Mouse (Mus musculus) cerebellum, adult 18-20 months (tissue): Measurements from ENCODE around the gene Dock6.
"Not testable (repeated sequence)": the region's sequence is repeated elsewhere in the genome, so short reads cannot be mapped to it uniquely, and the experiment has no call there.

Source experiments
- DNase-seq, 2 experiments: peaks; one replicate each; pipeline ENCODE4 v3.0.0; 2021

Gene Dock6

GRCm38 (mm10) chr9:21806976-21807375 is 45.5 kb downstream of the Dock6 start:
- DNase-seq: no peak

GRCm38 (mm10) chr9:21806363-21806762 is 46.1 kb downstream of the Dock6 start:
- no peak for DNase-seq

- DNase-seq: peak; percentile 89 to 93
Measured at GRCm38 (mm10) chr9:21803986-21804644, 48.3 kb downstream of the Dock6 start.

- no peak for DNase-seq
Measured at GRCm38 (mm10) chr9:21801591-21801990, 50.8 kb downstream of the Dock6 start.

- DNase-seq: no peak
Measured at GRCm38 (mm10) chr9:21801121-21801520, 51.3 kb downstream of the Dock6 start.

GRCm38 (mm10) chr9:21799010-21799350 is 53.5 kb downstream of the Dock6 start:
- no peak for DNase-seq

GRCm38 (mm10) chr9:21798345-21799009 is 54.0 kb downstream of the Dock6 start, which contains the start of gene Kank2:
Gene Kank2, minus strand, starts transcription at chr9:21798744.
- peak; percentile 76 to 81 for DNase-seq

GRCm38 (mm10) chr9:21797921-21798344 is 54.5 kb downstream of the Dock6 start:
- DNase-seq: no peak

GRCm38 (mm10) chr9:21796919-21797318 is 55.5 kb downstream of the Dock6 start:
- no peak for DNase-seq

- DNase-seq: no peak
Measured at GRCm38 (mm10) chr9:21796259-21796658, 56.2 kb downstream of the Dock6 start.

GRCm38 (mm10) chr9:21795579-21795978 is 56.9 kb downstream of the Dock6 start:
- no peak for DNase-seq

- DNase-seq: peak; percentile 81 to 83
Measured at GRCm38 (mm10) chr9:21794925-21795324, 57.5 kb downstream of the Dock6 start.

GRCm38 (mm10) chr9:21794344-21794834 is 58.0 kb downstream of the Dock6 start:
- peak in 1 of 2 experiments; percentile 46 for DNase-seq

GRCm38 (mm10) chr9:21793507-21793906 is 58.9 kb downstream of the Dock6 start:
- DNase-seq: not testable (repeated sequence)

GRCm38 (mm10) chr9:21792644-21793043 is 59.8 kb downstream of the Dock6 start:
- DNase-seq: peak; percentile 31 to 51

GRCm38 (mm10) chr9:21791861-21792260 is 60.6 kb downstream of the Dock6 start:
- DNase-seq: no peak

- DNase-seq: no peak
Measured at GRCm38 (mm10) chr9:21788234-21788633, 64.2 kb downstream of the Dock6 start.

- DNase-seq: no peak
Measured at GRCm38 (mm10) chr9:21787654-21788053, 64.8 kb downstream of the Dock6 start.

- peak; percentile 76 to 78 for DNase-seq
Measured at GRCm38 (mm10) chr9:21786906-21787305, 65.5 kb downstream of the Dock6 start.

- not testable (repeated sequence) for DNase-seq
Measured at GRCm38 (mm10) chr9:21786309-21786708, 66.1 kb downstream of the Dock6 start.

- no peak for DNase-seq
Measured at GRCm38 (mm10) chr9:21784517-21785307, 67.7 kb downstream of the Dock6 start.

- DNase-seq: peak in 1 of 2 experiments; percentile 56
Measured at GRCm38 (mm10) chr9:21781657-21782468, 70.6 kb downstream of the Dock6 start.

GRCm38 (mm10) chr9:21777726-21778125 is 74.7 kb downstream of the Dock6 start:
- DNase-seq: no peak
